Mouse (Mus musculus) adrenal gland, adult 10 weeks (tissue): ENCODE results near the gene Rpl24. TPM values are rescaled to one million over a fixed set of nuclear protein-coding genes. Genes with fewer than 3 reads are reported as not detected.

Experiments
- polyA plus RNA-seq: library from polyadenylated mRNA; stranded (reverse); fragments of 350-450 nt; fragmentation: Illumina TruSeq; extraction: RNeasy Lipid Tissue Mini Kit (QIAGEN cat#74804); gene quantifications from one replicate; pipeline ENCODE4 v1.2.3, GENCODE M21; 2014; ENCODE audit warnings: low read depth, low replicate concordance

The Rpl24 gene
- polyA plus RNA-seq, result 332 TPM

DNA sequence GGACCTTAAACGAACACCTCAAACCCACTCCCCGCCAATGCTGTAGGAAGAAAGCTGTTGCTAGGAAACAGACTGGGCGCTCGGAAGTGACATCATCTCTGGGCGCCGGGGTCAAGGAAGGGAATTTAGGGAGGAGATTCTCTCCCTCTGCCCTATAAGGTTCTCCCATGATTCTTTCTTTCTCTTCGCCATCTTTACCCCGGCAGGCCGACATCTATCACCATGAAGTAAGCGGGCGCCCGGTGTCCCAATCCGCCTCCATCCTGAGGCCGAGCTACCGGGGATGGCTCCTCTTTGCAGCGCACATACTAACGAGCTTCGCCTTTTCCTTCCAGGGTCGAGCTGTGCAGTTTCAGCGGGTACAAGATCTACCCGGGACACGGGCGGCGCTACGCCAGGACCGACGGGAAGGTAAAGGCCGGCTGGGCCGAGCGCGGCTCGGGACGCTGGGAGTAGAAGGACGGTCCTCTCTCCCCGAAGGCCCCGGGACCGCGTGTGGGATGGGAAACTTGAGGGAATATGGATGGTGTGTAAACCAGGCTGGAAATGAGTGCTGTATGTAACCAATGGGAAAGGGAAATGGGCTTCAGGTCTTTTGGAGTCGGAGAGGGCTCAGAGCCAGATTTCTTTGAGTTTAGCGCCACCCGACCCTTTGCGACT is at the start of gene Rpl24:
Gene Rpl24 (plus strand): TSS at position 64 of the 660 bp plus-strand sequence.

DNA sequence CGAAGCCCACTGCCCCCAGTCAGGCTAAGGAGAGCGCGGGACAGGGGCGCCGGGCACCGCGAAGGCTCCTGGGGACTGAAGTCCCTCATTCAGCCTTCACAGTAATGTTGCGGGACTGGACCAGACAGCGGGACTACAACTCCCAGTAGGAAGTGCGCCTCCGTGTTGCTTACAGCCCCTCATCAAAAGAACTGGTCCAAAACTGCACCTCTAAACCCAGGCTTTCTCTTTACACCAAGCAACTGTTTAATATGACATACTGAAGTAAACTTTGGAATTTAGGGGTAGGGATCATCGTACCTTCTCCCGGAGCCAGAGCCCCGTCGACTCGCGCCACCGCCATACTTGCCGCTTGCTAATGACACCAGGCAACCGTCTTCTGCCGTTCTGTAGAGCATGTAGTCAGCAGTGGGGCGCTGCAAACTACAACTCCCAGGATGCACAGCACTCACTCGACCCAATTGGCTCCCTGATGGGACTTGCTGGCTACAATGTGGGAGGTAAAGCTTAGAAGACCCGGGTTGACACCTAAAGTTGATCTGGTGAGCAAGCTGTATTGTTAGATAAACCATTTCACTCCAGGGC is 31.5 kb upstream of the Rpl24 start, which contains the start of gene Cep97:
Gene Cep97 (minus strand): TSS at position 403 of the 585 bp plus-strand sequence.

DNA sequence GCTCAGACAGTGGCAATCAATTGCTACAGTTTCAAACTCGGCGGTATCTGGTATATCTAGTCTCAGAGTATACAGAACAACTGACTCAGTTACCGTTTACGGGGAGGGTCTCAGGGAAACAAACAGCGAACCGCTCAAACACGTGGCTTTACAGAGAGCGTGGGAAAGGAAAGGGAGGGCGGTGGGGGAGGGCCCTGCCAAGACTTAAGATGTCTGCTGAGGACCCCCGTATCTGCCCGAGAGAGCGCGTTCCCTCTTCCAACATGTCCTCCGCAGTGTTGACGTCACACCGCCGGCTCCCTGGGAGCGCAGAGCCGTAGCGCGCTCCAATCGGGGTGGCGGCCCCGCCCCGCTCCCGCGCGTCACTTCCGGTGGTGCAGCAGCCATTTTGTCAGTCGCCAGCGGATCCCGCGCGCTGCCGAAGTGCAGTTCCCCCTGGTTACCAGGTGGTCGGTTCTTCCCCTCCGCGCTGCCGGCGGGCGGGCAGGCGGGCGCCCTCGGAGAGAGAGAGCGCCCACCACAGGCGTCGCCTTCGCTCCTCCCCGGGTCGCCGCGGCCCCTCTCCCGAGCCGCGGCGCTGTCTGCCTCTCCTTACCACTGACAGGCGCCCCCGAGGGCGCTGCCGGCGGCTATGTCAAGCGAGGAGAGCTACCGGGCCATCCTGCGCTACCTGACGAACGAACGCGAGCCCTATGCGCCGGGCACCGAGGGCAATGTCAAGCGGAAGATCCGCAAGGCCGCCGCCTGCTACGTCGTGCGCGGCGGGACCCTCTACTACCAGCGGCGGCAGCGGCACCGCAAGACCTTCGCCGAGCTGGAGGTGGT is 7.6 kb downstream of the Rpl24 start, which contains the start of gene Zbtb11:
Gene Zbtb11 (plus strand): TSS at position 453 of the 825 bp plus-strand sequence.

Other genes with a start within 250 kb of the Rpl24 start
- 5.0 TPM for gene Nfkbiz, start 127.4 kb upstream of the Rpl24 start, polyA plus RNA-seq
- 2.5 TPM for gene Nxpe3, start 71.0 kb upstream of the Rpl24 start, polyA plus RNA-seq
- gene Cep97, start 31.4 kb upstream of the Rpl24 start, polyA plus RNA-seq, result 12.1 TPM
- 43.8 TPM for gene Zbtb11, start 7.6 kb downstream of the Rpl24 start, polyA plus RNA-seq
- 420 TPM for gene Pcnp, start 63.5 kb downstream of the Rpl24 start, polyA plus RNA-seq
- gene Trmt10c, start 71.5 kb downstream of the Rpl24 start, polyA plus RNA-seq, result 92.3 TPM
- 34.6 TPM for gene Senp7, start 82.1 kb downstream of the Rpl24 start, polyA plus RNA-seq
- gene Impg2, start 238.0 kb downstream of the Rpl24 start, polyA plus RNA-seq, result 1.1 TPM